Mouse (Mus musculus): ENCODE data around the gene Acss2. TPM values are rescaled to one million over a fixed set of nuclear protein-coding genes. Genes with fewer than 3 reads are reported as not detected.

Gene Acss2
- polyA plus RNA-seq, 1 experiment from 2014 or later = 15.0 TPM

DNA sequence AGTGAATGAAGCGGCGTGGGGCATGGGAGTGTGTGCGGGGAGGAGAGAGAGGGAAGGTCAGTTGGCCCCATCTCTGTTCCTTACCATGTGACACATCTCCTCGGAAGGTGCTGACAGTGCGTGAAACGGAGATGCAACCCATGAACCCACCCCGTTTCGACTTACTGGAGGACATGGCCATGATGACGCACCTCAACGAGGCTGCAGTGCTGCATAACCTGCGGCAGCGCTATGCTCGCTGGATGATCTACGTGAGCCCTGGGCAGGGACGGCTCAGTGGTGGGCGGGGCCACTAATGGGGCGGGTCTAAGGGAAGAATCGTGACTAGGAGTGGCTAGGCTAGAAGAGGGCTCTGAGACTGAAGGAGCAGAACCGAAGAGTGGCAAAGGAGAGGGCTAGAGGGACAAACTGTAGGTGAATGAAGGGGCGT is 95.6 kb downstream of the Acss2 start:
- DNase-seq (ENCODE audit: low spot score) = peak; percentile 83
- no peak overlapping the region for H3K27ac ChIP-seq (ENCODE audit: low read length)

DNA sequence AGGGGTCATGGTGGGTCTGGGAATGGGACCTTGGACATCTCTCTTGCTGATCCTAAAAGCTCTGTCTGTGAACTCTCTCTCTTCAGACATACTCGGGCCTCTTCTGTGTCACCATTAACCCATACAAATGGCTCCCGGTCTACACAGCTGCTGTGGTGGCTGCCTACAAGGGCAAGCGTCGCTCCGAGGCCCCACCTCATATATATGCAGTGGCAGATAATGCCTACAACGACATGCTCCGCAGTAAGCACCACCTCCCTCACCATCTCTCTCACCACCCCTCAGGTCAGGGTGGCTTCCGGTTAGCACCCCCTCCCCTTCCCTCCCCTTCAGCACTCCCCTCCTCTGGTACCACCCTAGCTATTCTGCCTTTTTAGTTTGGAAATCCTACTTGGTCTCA is 96.2 kb downstream of the Acss2 start:
- TF ChIP-seq EP300 (IDR thresholded peaks at IDR 0.05) (no peak), CTCF (IDR thresholded peaks at IDR 0.05) (no peak)
- Histone ChIP-seq H3K4me3 (ENCODE audit: low read depth, low read length) (no peak overlapping the region), H3K36me3 (ENCODE audit: insufficient read depth, low read length) (no peaks in the 10 kb centered on the region), H3K9me3 (ENCODE audit: low read length) (no peaks in the 10 kb centered on the region), H3K27me3 (replicated peaks; ENCODE audit: insufficient read depth, low read length) (no peaks in the 10 kb centered on the region), H3K4me2 (replicated peaks; ENCODE audit: low read depth, low read length) (peak overlapping the region; percentile 48; the same call in 1 of the 2 replicates), H3K27ac (ENCODE audit: low read length) (no peak overlapping the region), H3K4me1 (ENCODE audit: insufficient read depth, low read depth, low read length) (peaks cover 3% of the 10 kb centered on the region; the same call in 1 of the 2 replicates), H3K9ac (replicated peaks; ENCODE audit: low read depth) (no peak overlapping the region)
- 55% methylated on average over 8 of the region's 8 CpGs for WGBS
- ATAC-seq (no peak), DNase-seq (ENCODE audit: low spot score) (no peak)

More for the DNA sequence above, 95.6 kb downstream of the Acss2 start:
- ATAC-seq = peak; percentile 97
- Histone ChIP-seq H3K4me3 (ENCODE audit: low read depth, low read length) (peak overlapping the region; percentile 14; the same call in 1 of the 2 replicates), H3K9ac (replicated peaks; ENCODE audit: low read depth) (no peak overlapping the region), H3K9me3 (ENCODE audit: low read length) (no peaks in the 10 kb centered on the region), H3K27me3 (replicated peaks; ENCODE audit: insufficient read depth, low read length) (no peaks in the 10 kb centered on the region), H3K4me1 (ENCODE audit: insufficient read depth, low read depth, low read length) (peaks cover 3% of the 10 kb centered on the region; the same call in 1 of the 2 replicates), H3K4me2 (replicated peaks; ENCODE audit: low read depth, low read length) (peak overlapping the region; percentile 48), H3K36me3 (ENCODE audit: insufficient read depth, low read length) (no peaks in the 10 kb centered on the region)
- TF ChIP-seq CTCF (IDR thresholded peaks at IDR 0.05) = no peak
- TF ChIP-seq EP300 (IDR thresholded peaks at IDR 0.05) = no peak
- 3% methylated on average over 20 of the region's 20 CpGs for WGBS

DNA sequence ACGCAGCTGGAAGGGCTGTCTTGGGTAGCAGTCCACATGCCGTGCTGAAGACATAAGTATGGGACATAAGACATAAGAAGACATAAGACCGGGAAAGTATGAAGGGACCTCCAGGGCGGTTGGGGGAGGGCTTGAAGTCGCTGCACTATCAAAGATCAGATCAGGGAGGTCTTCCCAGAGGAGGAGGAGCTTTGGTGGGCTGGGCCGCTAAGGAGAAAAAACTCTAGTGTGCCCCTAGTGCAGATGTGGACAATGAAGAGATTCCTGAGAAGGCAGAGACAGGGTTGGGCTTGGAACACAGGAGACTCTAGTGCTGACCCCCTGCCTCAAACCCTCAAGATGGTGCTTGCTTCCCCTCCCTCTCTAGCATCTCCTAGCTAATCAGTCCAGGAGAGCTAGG is 99.2 kb downstream of the Acss2 start:
- ATAC-seq (no peak), DNase-seq (ENCODE audit: low spot score) (no peak)
- TF ChIP-seq EP300 (IDR thresholded peaks at IDR 0.05) = no peak
- TF ChIP-seq CTCF (IDR thresholded peaks at IDR 0.05) = no peak
- H3K4me3 ChIP-seq (ENCODE audit: low read depth, low read length) = no peak overlapping the region
- H3K9ac ChIP-seq (replicated peaks; ENCODE audit: low read depth) = no peak overlapping the region
- peaks cover 3% of the 10 kb centered on the region; the same call in 1 of the 2 replicates for H3K4me1 ChIP-seq (ENCODE audit: insufficient read depth, low read depth, low read length)
- no peaks in the 10 kb centered on the region for H3K9me3 ChIP-seq (ENCODE audit: low read length)
- H3K27me3 ChIP-seq (replicated peaks; ENCODE audit: insufficient read depth, low read length) = 0 out of 2 replicates have a peak, but pooled peaks cover 4% of the 10 kb centered on the region
- 45% methylated on average over 6 of the region's 6 CpGs for WGBS
- no peak overlapping the region for H3K4me2 ChIP-seq (replicated peaks; ENCODE audit: low read depth, low read length)
- H3K27ac ChIP-seq (ENCODE audit: low read length) = no peak overlapping the region
- H3K36me3 ChIP-seq (ENCODE audit: insufficient read depth, low read length) = no peaks in the 10 kb centered on the region

DNA sequence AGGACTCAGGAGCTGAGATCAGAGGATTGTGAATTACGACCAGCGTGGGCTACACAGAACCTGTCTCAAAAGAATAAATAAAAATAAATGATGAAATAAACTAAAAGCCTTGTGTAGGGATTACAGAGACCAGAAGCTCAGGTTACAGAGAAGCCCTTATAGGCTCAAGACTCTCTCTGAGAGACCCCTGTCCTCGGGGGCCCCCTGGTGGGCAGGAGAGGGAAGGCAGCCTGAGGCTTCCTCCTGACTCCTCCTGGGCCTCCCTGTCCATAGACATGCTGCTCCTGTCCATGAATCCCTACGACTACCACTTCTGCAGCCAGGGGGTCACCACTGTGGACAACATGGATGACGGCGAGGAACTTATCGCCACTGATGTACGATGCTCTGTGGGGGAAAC is 102.1 kb downstream of the Acss2 start:
- H3K27ac ChIP-seq (ENCODE audit: low read length) = no peak overlapping the region
- 14% methylated on average over 8 of the region's 8 CpGs for WGBS
- H3K4me1 ChIP-seq (ENCODE audit: insufficient read depth, low read depth, low read length) = no peaks in the 10 kb centered on the region
- no peaks in the 10 kb centered on the region for H3K9me3 ChIP-seq (ENCODE audit: low read length)
- H3K27me3 ChIP-seq (replicated peaks; ENCODE audit: insufficient read depth, low read length) = 0 out of 2 replicates have a peak, but pooled peaks cover 4% of the 10 kb centered on the region
- no peak overlapping the region for H3K4me2 ChIP-seq (replicated peaks; ENCODE audit: low read depth, low read length)
- ATAC-seq (peak; percentile 74), DNase-seq (ENCODE audit: low spot score) (peak; percentile 84)
- H3K4me3 ChIP-seq (ENCODE audit: low read depth, low read length) = no peak overlapping the region
- TF ChIP-seq EP300 (IDR thresholded peaks at IDR 0.05) (no peak), CTCF (IDR thresholded peaks at IDR 0.05) (peak; percentile 91)
- H3K9ac ChIP-seq (replicated peaks; ENCODE audit: low read depth) = no peak overlapping the region
- no peaks in the 10 kb centered on the region for H3K36me3 ChIP-seq (ENCODE audit: insufficient read depth, low read length)

DNA sequence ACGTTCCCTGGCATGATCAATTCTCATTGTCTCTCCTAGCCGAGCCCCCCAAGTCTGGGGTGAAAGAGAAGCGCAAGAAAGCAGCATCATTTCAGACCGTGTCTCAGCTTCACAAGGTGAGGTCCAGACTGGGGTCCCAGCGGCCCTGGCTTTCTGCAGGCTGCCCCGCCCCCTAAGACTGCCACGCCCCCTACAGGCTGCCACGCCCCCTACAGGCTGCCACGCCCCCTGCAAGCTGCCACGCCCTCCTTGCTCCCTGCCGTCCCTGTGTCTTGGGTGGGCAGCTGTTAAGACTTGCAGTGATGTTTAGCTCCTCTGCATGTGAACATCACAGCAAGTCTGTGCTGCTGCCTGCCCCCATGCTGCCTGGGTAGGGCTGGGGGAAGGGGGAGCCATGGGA is 104.9 kb downstream of the Acss2 start:
- Histone ChIP-seq H3K36me3 (ENCODE audit: insufficient read depth, low read length) (no peaks in the 10 kb centered on the region), H3K4me1 (ENCODE audit: insufficient read depth, low read depth, low read length) (no peaks in the 10 kb centered on the region), H3K4me2 (replicated peaks; ENCODE audit: low read depth, low read length) (no peak overlapping the region), H3K27me3 (replicated peaks; ENCODE audit: insufficient read depth, low read length) (0 out of 2 replicates have a peak, but pooled peaks cover 8% of the 10 kb centered on the region), H3K9ac (replicated peaks; ENCODE audit: low read depth) (no peak overlapping the region), H3K4me3 (ENCODE audit: low read depth, low read length) (no peak overlapping the region), H3K27ac (ENCODE audit: low read length) (no peak overlapping the region), H3K9me3 (ENCODE audit: low read length) (no peaks in the 10 kb centered on the region)
- no peak for ATAC-seq
- 25% methylated on average over 10 of the region's 11 CpGs for WGBS
- TF ChIP-seq CTCF (IDR thresholded peaks at IDR 0.05) (no peak), EP300 (IDR thresholded peaks at IDR 0.05) (no peak)
- no peak for DNase-seq (ENCODE audit: low spot score)

DNA sequence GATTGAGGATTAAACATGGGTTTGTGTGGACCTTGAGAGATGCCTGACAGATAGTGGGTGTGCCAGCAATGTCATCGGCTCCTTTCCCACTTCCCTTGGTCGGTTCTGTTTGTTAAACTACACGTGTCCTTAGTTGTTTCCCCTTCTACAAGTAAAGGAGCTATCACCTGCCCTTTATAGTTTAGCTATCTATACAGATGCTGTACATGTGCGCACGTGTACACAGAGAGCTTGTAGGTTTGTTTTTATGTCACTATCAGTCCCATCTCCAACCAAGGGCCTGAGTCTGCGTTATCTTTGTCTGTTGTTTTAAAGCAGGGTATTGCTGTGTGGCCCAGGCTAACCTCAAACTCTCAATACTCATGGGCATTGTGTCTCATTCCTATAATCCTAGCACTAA is 106.2 kb downstream of the Acss2 start:
- H3K27me3 ChIP-seq (replicated peaks; ENCODE audit: insufficient read depth, low read length) = peaks cover 12% of the 10 kb centered on the region; the same call in 1 of the 2 replicates
- no peaks in the 10 kb centered on the region for H3K9me3 ChIP-seq (ENCODE audit: low read length)
- H3K9ac ChIP-seq (replicated peaks; ENCODE audit: low read depth) = no peak overlapping the region
- H3K4me3 ChIP-seq (ENCODE audit: low read depth, low read length) = no peak overlapping the region
- TF ChIP-seq EP300 (IDR thresholded peaks at IDR 0.05) = no peak
- TF ChIP-seq CTCF (IDR thresholded peaks at IDR 0.05) = no peak
- ATAC-seq (no peak), DNase-seq (ENCODE audit: low spot score) (no peak)
- H3K36me3 ChIP-seq (ENCODE audit: insufficient read depth, low read length) = no peaks in the 10 kb centered on the region
- no peak overlapping the region for H3K27ac ChIP-seq (ENCODE audit: low read length)
- no peaks in the 10 kb centered on the region for H3K4me1 ChIP-seq (ENCODE audit: insufficient read depth, low read depth, low read length)
- 79% methylated on average over 6 of the region's 6 CpGs for WGBS
- H3K4me2 ChIP-seq (replicated peaks; ENCODE audit: low read depth, low read length) = no peak overlapping the region

Data from lung, postnatal 0 days (tissue).